Mouse (Mus musculus) embryo, embryonic 9.5 days (tissue): ENCODE measurements at regions not wholly inside any gene's neighbourhood (a gene's known extent, or its start where the extent isn't known, plus 50 kb on each side); places are given as distances from the start of the nearest gene placed in this dataset.

Experiments
- DNase-seq: peaks from one replicate; pipeline ENCODE4 v3.0.0-alpha.2; 2017; ENCODE audit errors: extremely low spot score

DNA sequence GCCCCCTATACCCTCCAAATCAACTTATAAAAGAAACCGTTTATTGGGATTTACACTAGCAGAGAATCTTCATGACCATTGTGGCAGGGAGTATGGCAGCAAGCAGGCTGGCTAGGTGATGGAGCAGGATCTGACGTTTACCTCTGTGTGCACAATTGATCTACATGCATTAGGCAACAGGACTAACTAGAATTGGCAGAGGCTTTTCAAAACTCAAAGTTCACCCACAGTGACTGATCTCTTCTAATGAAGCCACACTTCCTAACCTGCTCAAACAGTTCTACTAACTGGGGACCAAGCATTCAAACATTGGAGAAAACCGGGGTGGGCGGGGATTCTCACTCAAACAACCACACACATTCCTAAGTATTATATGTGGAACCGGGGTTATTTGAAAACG, 1382.9 kb upstream of the Tenm2 start:
- no peak for DNase-seq

GRCm38 (mm10) chr11:38600971-38601370, 1365.2 kb upstream of the Tenm2 start:
- no peak for DNase-seq

GRCm38 (mm10) chr11:38568515-38568914, 1332.8 kb upstream of the Tenm2 start:
- no peak for DNase-seq

DNA sequence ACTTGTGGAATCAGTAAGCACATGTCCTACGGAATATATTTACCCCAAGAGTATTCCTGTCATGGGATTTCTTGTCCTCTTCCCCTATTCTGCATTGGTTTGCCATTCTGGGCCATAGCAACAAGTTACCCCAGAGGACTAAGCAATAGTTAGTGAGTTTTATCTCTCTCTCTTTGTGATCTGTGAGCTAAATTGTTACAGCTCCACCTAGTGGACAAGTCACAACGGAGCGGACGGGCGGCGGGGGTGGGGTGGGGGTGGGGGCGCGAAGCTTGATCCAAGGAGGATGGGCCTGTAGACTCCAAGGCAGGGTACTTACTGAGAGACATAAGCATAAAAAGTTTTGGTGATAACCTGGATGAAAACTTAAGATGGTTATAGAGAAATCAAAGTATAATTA, 1308.1 kb upstream of the Tenm2 start:
- DNase-seq: peak; percentile 45

- DNase-seq: no peak
Observed at GRCm38 (mm10) chr11:38540097-38540496, 1304.3 kb upstream of the Tenm2 start.

DNA sequence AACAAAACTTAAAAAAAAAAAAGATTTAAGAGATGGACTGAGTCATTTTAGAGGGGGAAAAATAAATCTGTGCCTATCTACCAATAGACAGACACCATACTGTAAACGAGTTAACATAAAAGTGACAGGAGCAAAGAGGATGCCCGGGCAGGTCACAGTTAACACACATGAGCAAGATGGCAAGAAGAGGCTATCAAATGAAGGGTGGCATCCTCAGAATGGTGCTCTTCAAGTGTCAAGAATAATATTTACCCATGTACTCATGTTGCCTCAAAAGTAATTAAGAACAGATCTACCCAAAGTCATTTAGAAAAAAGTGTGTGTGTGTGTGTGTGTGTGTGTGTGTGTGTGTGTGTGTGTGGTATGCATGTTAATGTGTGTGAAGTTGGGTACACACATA, 1296.5 kb upstream of the Tenm2 start:
- DNase-seq: no peak

DNA sequence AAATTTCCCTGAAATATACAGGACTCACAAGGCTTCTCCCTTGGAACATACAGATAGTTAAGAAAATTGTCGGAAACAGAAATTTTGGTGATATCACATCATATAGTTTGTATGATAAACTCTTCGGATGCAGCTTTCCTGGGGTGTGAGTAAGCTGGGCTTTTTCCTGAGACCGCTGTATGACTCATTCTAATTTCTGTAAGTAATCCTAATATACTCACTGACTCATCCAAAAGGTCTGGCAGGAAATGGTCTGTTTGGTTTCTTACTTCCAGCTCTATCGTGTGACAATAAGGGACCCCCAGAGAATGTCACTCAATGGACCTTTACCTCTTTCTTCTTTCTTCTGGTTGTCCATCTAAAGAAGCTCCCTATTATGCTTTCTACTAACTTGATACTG, 1273.9 kb upstream of the Tenm2 start:
- DNase-seq: no peak

GRCm38 (mm10) chr11:38464239-38464596, 1228.5 kb upstream of the Tenm2 start:
- DNase-seq: no peak

GRCm38 (mm10) chr11:38463568-38464238, 1227.9 kb upstream of the Tenm2 start:
- no peak for DNase-seq

DNA sequence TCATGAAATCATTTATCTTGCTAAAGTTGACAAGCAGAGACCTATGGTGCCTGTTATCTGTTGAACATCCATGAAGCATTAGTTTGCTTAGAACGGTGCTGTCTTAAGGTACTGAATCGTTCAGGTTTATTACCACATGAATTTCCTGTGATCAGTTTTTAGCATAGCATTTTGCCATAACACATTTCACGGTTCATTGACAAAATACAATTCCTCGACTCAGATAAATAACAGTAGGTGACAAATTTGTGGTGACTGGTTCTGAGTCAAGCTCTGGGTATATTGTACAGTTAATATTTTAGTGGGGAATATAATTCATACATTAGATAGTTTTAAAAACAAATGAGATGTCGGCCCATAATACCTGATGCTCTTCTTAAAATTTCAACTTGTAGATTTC, 1207.5 kb upstream of the Tenm2 start:
- no peak for DNase-seq

GRCm38 (mm10) chr11:38410302-38410701, 1174.5 kb upstream of the Tenm2 start:
- no peak for DNase-seq

- no peak for DNase-seq
Observed at GRCm38 (mm10) chr11:38397771-38398170, 1162.0 kb upstream of the Tenm2 start.

DNA sequence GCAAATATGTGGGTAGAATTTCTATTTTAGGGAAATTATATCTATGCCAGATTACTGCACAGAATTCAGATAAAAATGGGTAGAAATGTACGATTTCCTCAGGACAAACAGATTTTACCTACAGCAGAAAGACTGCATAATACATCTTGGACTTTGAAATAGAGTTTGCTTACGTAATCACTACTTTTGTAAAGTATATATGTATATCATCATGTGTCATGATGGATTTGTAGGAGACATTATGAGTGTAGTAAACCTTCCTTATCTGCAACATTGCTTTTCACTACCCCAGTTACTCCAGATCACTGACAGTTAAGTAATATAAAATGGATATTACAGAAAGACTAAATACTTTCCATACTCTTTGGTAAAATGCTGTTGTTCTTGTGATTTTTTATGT, 1151.2 kb upstream of the Tenm2 start:
- no peak for DNase-seq

DNA sequence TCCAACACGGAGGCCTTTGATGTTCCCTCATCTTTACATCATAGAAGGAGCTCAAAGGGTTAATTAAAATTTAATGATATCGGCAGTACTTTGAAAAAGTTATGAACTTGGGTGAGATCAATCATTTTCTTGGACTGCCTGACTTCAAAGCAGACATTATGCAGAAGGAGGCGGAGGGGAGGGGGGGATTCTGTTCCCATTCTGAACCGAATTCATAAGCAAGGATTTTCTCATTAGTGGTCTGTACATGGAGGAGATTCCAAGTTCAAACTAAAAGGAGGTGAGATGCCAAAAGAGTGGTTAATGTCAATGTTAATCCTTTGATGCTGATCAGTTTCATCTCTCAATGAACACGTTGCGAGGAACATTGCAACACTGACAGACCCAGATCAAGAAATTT, 1110.7 kb upstream of the Tenm2 start:
- DNase-seq: no peak

DNA sequence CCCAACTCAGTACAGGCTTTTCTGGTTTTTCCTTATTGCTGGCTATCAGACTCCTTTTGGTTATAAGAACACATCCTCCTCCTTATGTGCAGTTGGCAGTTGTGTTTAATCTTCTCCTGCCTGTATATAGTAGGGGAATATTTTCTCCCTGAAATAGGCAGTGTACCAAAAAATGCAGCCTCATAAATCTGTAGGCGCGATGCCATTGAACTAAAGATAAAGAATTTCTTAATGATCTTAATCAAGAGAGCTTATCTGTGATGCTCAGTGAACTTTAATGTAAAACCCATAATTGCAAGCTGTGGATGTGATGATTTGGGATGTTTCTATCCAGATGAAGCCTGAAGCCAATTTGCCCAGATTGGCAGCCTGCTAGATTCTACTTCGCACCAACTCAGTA, 1099.6 kb upstream of the Tenm2 start:
- no peak for DNase-seq

DNA sequence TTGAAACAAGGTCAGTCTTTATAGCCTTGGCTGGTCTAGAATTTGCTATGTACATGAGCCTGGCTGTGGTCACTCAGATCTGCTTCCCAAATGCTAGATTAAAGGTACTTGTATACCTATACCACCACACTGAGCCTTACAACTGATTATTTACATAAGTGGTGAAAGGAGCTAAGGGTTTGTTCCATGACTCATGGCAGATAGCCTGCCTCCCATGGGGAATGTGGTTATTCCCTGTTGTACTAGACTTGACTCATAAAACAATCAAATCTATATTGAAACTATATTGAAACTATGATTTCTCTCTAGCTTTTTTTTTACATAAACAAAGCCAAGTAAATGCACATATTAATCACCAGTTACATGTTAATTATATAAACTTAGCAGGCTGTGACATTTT, 1061.9 kb upstream of the Tenm2 start:
- DNase-seq: no peak

- no peak for DNase-seq
Observed at GRCm38 (mm10) chr11:38291289-38291688, 1055.5 kb upstream of the Tenm2 start.

DNA sequence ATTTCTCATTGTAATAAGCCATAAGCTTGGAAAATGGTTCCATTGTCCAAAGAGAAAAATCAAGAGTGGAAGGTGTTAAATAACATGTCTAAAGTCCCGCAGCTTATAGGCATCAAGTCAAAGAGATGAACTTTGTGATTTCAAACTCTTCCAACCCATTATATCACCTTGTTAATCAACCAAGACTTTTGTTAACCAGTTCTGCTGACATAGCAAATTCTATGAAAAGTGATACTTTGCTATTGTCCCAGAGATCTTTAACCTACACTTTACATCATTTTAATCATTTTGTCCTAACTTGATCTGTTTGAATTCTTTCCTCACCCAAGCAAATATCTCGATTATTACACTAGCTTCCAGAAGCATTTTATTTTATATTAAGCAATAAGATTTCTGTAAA, 1045.2 kb upstream of the Tenm2 start:
- no peak for DNase-seq
